In genomic region chr11:98395041-98395440, GRCm38 (mm10) we compare ENCODE assay signal across 12 mouse cellular contexts. TPM values are rescaled to one million over a fixed set of nuclear protein-coding genes. Genes with fewer than 3 reads are reported as not detected.
DNase-seq lines count a peak whose midpoint lies in the region; ATAC-seq and TF ChIP-seq lines count a peak whose summit lies in the region.
"Had no signal": no experiment of that assay in that cellular context is flagged by ENCODE, and none has a peak within 500 bp of the region (broad histone marks: within the 10 kb centered on the region; RNA-seq: fewer than 3 reads in every experiment).

No protein-coding gene starts in this region.

- no peak overlapping the region for H3K4me2 ChIP-seq in lung, embryonic 16.5 days (ENCODE audit: low read depth, low read length)
- no peak overlapping the region for H3K4me2 ChIP-seq in heart, embryonic 15.5 days
- H3K4me2 ChIP-seq in kidney, postnatal 0 days (ENCODE audit: low read length), result no peak overlapping the region
- H3K4me2 ChIP-seq in stomach, embryonic 14.5 days (replicated peaks; ENCODE audit: low read depth, low read length), result no peak overlapping the region

- H3K4me3 ChIP-seq in lung, embryonic 16.5 days (ENCODE audit: low read length), result no peak overlapping the region
- H3K4me3 ChIP-seq in heart, embryonic 15.5 days, result no peak overlapping the region
- H3K4me3 ChIP-seq in kidney, postnatal 0 days (replicated peaks; ENCODE audit: low read depth, low read length), result no peak overlapping the region
- H3K4me3 ChIP-seq in stomach, embryonic 14.5 days (ENCODE audit: low read depth, low read length), result no peak overlapping the region

- no peaks in the 10 kb centered on the region for H3K36me3 ChIP-seq in lung, embryonic 16.5 days (ENCODE audit: control insufficient read depth, insufficient read depth, low read length)
- H3K36me3 ChIP-seq in heart, embryonic 15.5 days, result no peaks in the 10 kb centered on the region; the same call in 1 of the 2 replicates
- H3K36me3 ChIP-seq in kidney, postnatal 0 days (ENCODE audit: insufficient read depth, low read length), result no peaks in the 10 kb centered on the region
- no peaks in the 10 kb centered on the region for H3K36me3 ChIP-seq in stomach, embryonic 14.5 days (ENCODE audit: control insufficient read depth, insufficient read depth, low read length)

- no peak for TF ChIP-seq CTCF in kidney, postnatal 0 days (IDR thresholded peaks at IDR 0.05; ENCODE audit: low read depth)

- no peak for DNase-seq in lung, postnatal 25 days (ENCODE audit: low spot score)
- DNase-seq in kidney, postnatal 0 days (ENCODE audit: low spot score), result no peak
- DNase-seq in neural tube, embryonic 10.5 days (ENCODE audit: extremely low spot score, low spot score), result no peak
- DNase-seq in B cell, adult 2 months, result no peak
- no peak for DNase-seq in left cerebral cortex, postnatal 10 days (ENCODE audit: extremely low spot score in 1 of 2, low spot score in 2 of 2)
- DNase-seq: thymus, adult 18-20 months had no signal

- intact Hi-C loops in left cerebral cortex, postnatal 10 days (cut with DNase I), result no loop called here

- peaks cover 44% of the 10 kb centered on the region for H3K4me1 ChIP-seq in lung, embryonic 16.5 days (replicated peaks; ENCODE audit: control insufficient read depth, insufficient read depth, low read length)
- H3K4me1 ChIP-seq in heart, embryonic 15.5 days (replicated peaks), result peaks cover 55% of the 10 kb centered on the region
- H3K4me1 ChIP-seq in kidney, postnatal 0 days (replicated peaks; ENCODE audit: insufficient read depth, low read length), result peaks cover 31% of the 10 kb centered on the region
- H3K4me1 ChIP-seq in stomach, embryonic 14.5 days (ENCODE audit: control insufficient read depth, insufficient read depth, low read length), result peaks cover 22% of the 10 kb centered on the region; the same call in 1 of the 2 replicates

- 28% methylated on average over 4 of the region's 4 CpGs for WGBS in lung, embryonic 16.5 days
- WGBS in heart, embryonic 15.5 days, result 20% methylated on average over 4 of the region's 4 CpGs
- 25% methylated on average over 4 of the region's 4 CpGs for WGBS in kidney, postnatal 0 days
- 44% methylated on average over 4 of the region's 4 CpGs for WGBS in stomach, embryonic 14.5 days

- no peak; the same call in 1 of the 2 replicates for ATAC-seq in lung, embryonic 16.5 days (ENCODE audit: low read depth)
- ATAC-seq in heart, embryonic 15.5 days (replicated peaks; ENCODE audit: insufficient number of reproducible peaks, insufficient read depth, low FRiP score, low read depth), result peak; percentile 30
- no peak for ATAC-seq in kidney, postnatal 0 days (replicated peaks; ENCODE audit: low FRiP score, low read depth)
- ATAC-seq in stomach, embryonic 14.5 days (ENCODE audit: insufficient number of reproducible peaks, insufficient read depth, low FRiP score, low read depth), result peak; percentile 65

- H3K9me3 ChIP-seq in lung, embryonic 16.5 days (ENCODE audit: control insufficient read depth, low read length), result no peaks in the 10 kb centered on the region
- H3K9me3 ChIP-seq in heart, embryonic 15.5 days (replicated peaks), result no peaks in the 10 kb centered on the region
- no peaks in the 10 kb centered on the region for H3K9me3 ChIP-seq in kidney, postnatal 0 days (replicated peaks; ENCODE audit: low read length)
- no peaks in the 10 kb centered on the region for H3K9me3 ChIP-seq in stomach, embryonic 14.5 days (ENCODE audit: control insufficient read depth, low read depth, low read length)
- H3K9me3 ChIP-seq: G1E had no signal

- no peaks in the 10 kb centered on the region for H3K27me3 ChIP-seq in lung, embryonic 16.5 days (ENCODE audit: control insufficient read depth, insufficient read depth, low read depth, low read length)
- peaks cover 5% of the 10 kb centered on the region; the same call in 1 of the 2 replicates for H3K27me3 ChIP-seq in heart, embryonic 15.5 days
- no peaks in the 10 kb centered on the region for H3K27me3 ChIP-seq in kidney, postnatal 0 days (ENCODE audit: insufficient read depth, low read length)
- H3K27me3 ChIP-seq in stomach, embryonic 14.5 days (ENCODE audit: control insufficient read depth, insufficient read depth, low read length), result no peaks in the 10 kb centered on the region

- peak overlapping the region; percentile 34; the same call in 1 of the 2 replicates for H3K9ac ChIP-seq in lung, embryonic 16.5 days (ENCODE audit: low read length)
- H3K9ac ChIP-seq in heart, embryonic 15.5 days, result peak overlapping the region; percentile 4; the same call in 1 of the 2 replicates
- H3K9ac ChIP-seq in kidney, postnatal 0 days (ENCODE audit: low read depth, low read length), result no peak overlapping the region
- H3K9ac ChIP-seq in stomach, embryonic 14.5 days (replicated peaks; ENCODE audit: low read depth, low read length), result no peak overlapping the region

- peak overlapping the region; percentile 90 for H3K27ac ChIP-seq in lung, embryonic 16.5 days (ENCODE audit: low read length)
- peak overlapping the region; percentile 98 for H3K27ac ChIP-seq in heart, embryonic 15.5 days
- H3K27ac ChIP-seq in kidney, postnatal 0 days, result peak overlapping the region; percentile 79
- H3K27ac ChIP-seq in stomach, embryonic 14.5 days (ENCODE audit: low read length), result peak overlapping the region; percentile 11

RNA-seq across cellular contexts. Expression of gene Pgap3, which starts 5.2 kb away (rescaled TPM):
- 15.0 and 16.2 TPM in 2 replicates for polyA plus RNA-seq in lung, embryonic 16.5 days (2015; fragmentation: Nextera tagmentation; extraction: Ambion mirVana)
- 17.0 and 19.3 TPM in 2 replicates for polyA plus RNA-seq in heart, embryonic 15.5 days (2015; fragmentation: Nextera tagmentation; extraction: Ambion mirVana)
- 16.1 and 17.4 TPM in 2 replicates for polyA plus RNA-seq in kidney, postnatal 0 days (2015; fragmentation: Nextera tagmentation; extraction: Ambion mirVana)
- 12.6 and 13.6 TPM in 2 replicates for polyA plus RNA-seq in stomach, embryonic 14.5 days (2014; fragmentation: Nextera tagmentation; extraction: Ambion mirVana)
- total RNA-seq in left cerebral cortex, postnatal 10 days (2021), result 10 to 100 TPM in 1 of 2 experiments, 1 to 10 TPM in 1; 8.6 to 10.1 TPM

RNA-seq across cellular contexts. Expression of gene Pnmt, which starts 8.8 kb away (rescaled TPM):
- polyA plus RNA-seq in lung, embryonic 16.5 days (2015; fragmentation: Nextera tagmentation; extraction: Ambion mirVana), result 0.13 TPM in 1 of 2 replicates, not detected in the other
- polyA plus RNA-seq in heart, embryonic 15.5 days (2015; fragmentation: Nextera tagmentation; extraction: Ambion mirVana), result 0.52 and 0.57 TPM in 2 replicates
- polyA plus RNA-seq in kidney, postnatal 0 days (2015; fragmentation: Nextera tagmentation; extraction: Ambion mirVana), result 3.5 and 3.7 TPM in 2 replicates
- polyA plus RNA-seq in stomach, embryonic 14.5 days (2014; fragmentation: Nextera tagmentation; extraction: Ambion mirVana), result not detected in 2 replicates
- 1 to 10 TPM in 1 of 2 experiments, under 1 TPM in 1; 0.61 to 1.1 TPM for total RNA-seq in left cerebral cortex, postnatal 10 days (2021)
- total RNA-seq: G1E; megakaryocyte, adult 5-6 weeks had no signal
- polyA plus RNA-seq: forebrain, embryonic 11.5 days; G1E had no signal

RNA-seq across cellular contexts. Expression of gene Tcap, which starts 11.4 kb away (rescaled TPM):
- polyA plus RNA-seq in lung, embryonic 16.5 days (2015; fragmentation: Nextera tagmentation; extraction: Ambion mirVana), result 6.7 and 8.0 TPM in 2 replicates
- polyA plus RNA-seq in heart, embryonic 15.5 days (2015; fragmentation: Nextera tagmentation; extraction: Ambion mirVana), result 154 and 158 TPM in 2 replicates
- 1.8 and 2.1 TPM in 2 replicates for polyA plus RNA-seq in kidney, postnatal 0 days (2015; fragmentation: Nextera tagmentation; extraction: Ambion mirVana)
- polyA plus RNA-seq in stomach, embryonic 14.5 days (2014; fragmentation: Nextera tagmentation; extraction: Ambion mirVana), result 0.27 and 0.36 TPM in 2 replicates
- 1 to 10 TPM; 5.4 to 6.9 TPM for total RNA-seq in left cerebral cortex, postnatal 10 days (2021)
- total RNA-seq: G1E; megakaryocyte, adult 5-6 weeks had no signal
- polyA plus RNA-seq: forebrain, embryonic 11.5 days; G1E had no signal

RNA-seq across cellular contexts. Expression of gene Erbb2, which starts 17.2 kb away (rescaled TPM):
- polyA plus RNA-seq in lung, embryonic 16.5 days (2015; fragmentation: Nextera tagmentation; extraction: Ambion mirVana), result 39.3 and 41.4 TPM in 2 replicates
- polyA plus RNA-seq in heart, embryonic 15.5 days (2015; fragmentation: Nextera tagmentation; extraction: Ambion mirVana), result 36.1 and 44.2 TPM in 2 replicates
- 36.1 and 41.1 TPM in 2 replicates for polyA plus RNA-seq in kidney, postnatal 0 days (2015; fragmentation: Nextera tagmentation; extraction: Ambion mirVana)
- 48.0 and 50.1 TPM in 2 replicates for polyA plus RNA-seq in stomach, embryonic 14.5 days (2014; fragmentation: Nextera tagmentation; extraction: Ambion mirVana)
- 1 to 10 TPM; 2.4 TPM for total RNA-seq in left cerebral cortex, postnatal 10 days (2021)
- total RNA-seq: megakaryocyte, adult 5-6 weeks had no signal
- polyA plus RNA-seq: G1E had no signal

RNA-seq across cellular contexts. Expression of gene Stard3, which starts 36.9 kb away (rescaled TPM):
- 55.9 and 61.3 TPM in 2 replicates for polyA plus RNA-seq in lung, embryonic 16.5 days (2015; fragmentation: Nextera tagmentation; extraction: Ambion mirVana)
- polyA plus RNA-seq in heart, embryonic 15.5 days (2015; fragmentation: Nextera tagmentation; extraction: Ambion mirVana), result 33.9 and 40.5 TPM in 2 replicates
- 42.4 and 42.8 TPM in 2 replicates for polyA plus RNA-seq in kidney, postnatal 0 days (2015; fragmentation: Nextera tagmentation; extraction: Ambion mirVana)
- polyA plus RNA-seq in stomach, embryonic 14.5 days (2014; fragmentation: Nextera tagmentation; extraction: Ambion mirVana), result 42.6 and 43.7 TPM in 2 replicates
- 10 to 100 TPM; 19.8 to 20.2 TPM for total RNA-seq in left cerebral cortex, postnatal 10 days (2021)

Comparison
In these comparisons a context has a peak if more than half of its experiments do, and no peak if none do; other contexts are left out.
1. ATAC-seq: peak in heart, embryonic 15.5 days (single experiment) and stomach, embryonic 14.5 days (single experiment); none in lung, embryonic 16.5 days (single experiment) and kidney, postnatal 0 days (single experiment).
2. H3K27ac ChIP-seq: peak in every context shown above with its lines; median percentile 98 in heart, embryonic 15.5 days; 90 in lung, embryonic 16.5 days; 79 in kidney, postnatal 0 days; 11 in stomach, embryonic 14.5 days.
3. H3K9ac ChIP-seq: peak in lung, embryonic 16.5 days (single experiment) and heart, embryonic 15.5 days (single experiment); none in kidney, postnatal 0 days (single experiment) and stomach, embryonic 14.5 days (single experiment).
4. RNA of gene Tcap, which starts 11.4 kb away (polyA plus RNA-seq): 154 to 158 TPM in heart, embryonic 15.5 days; 6.7 to 8.0 TPM in lung, embryonic 16.5 days, 1.8 to 2.1 TPM in kidney, postnatal 0 days and 0.27 to 0.36 TPM in stomach, embryonic 14.5 days; every median in the first group is over 10 times any median in the second.